Mouse (Mus musculus) forelimb bud, embryonic 11.5 days (tissue): ENCODE results near the gene Kctd20.
A peak's percentile ranks its signal among the peaks of the same experiment; 100 is the strongest.
"Not testable (repeated sequence)": the region's sequence is repeated elsewhere in the genome, so short reads cannot be mapped to it uniquely, and the experiment has no call there.

ENCODE experiments used
- DNase-seq: peaks from one replicate; pipeline ENCODE4 v3.0.0-alpha.2; 2012; ENCODE audit warnings: low read depth, low spot score

Kctd20 gene

DNA sequence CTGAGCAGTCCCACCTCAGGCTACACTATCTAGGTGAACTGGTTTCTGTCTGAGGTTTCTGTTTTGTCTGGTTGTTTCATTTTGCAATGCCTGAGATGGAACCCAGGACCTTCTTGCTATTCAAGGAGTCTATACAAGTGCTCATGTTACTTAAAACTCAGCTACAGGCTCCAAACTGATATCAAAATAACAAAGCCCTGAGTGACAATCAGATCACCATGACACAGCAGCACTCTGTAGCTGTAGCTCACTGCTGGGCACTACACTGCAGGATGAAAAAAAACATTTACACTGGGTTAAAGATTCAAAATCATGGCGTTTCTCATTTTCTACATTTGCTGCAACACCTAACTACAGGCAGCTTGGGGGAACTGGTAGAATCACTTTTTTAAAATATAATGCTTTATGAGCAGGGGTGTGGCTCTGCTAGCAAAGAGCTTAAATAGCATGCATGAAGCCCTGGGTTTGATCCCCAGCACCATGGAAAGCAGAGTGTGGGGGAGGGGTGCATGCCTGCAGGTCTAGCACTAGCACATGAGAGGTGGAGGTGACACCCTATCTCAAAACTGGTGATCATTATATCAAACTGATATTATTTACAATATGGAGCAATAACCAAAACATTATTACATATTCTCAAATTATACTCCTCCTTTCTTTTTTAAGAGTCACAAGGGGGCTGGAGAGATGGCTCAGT lies 33.1 kb downstream of the Kctd20 start:
- DNase-seq: no peak

DNA sequence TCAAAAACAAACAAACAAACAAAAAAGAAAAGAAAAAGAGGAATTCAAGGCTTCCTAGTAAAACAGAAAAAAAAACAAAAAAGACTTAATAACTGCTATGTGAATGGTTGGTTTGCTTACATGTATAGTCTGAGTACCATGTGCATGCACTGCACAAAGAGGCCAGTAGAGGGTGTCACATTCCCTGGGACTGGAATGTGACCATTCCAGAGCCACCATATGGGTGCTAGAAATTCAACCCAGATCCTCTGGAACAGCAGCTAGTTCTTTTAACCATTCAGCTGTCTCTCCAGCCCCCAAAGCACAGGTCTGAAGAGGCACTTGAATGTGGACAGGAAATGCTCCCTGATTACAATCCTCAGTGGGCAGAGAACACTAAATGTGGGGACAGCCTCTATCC lies 35.1 kb downstream of the Kctd20 start:
- DNase-seq: peak; percentile 47

DNA sequence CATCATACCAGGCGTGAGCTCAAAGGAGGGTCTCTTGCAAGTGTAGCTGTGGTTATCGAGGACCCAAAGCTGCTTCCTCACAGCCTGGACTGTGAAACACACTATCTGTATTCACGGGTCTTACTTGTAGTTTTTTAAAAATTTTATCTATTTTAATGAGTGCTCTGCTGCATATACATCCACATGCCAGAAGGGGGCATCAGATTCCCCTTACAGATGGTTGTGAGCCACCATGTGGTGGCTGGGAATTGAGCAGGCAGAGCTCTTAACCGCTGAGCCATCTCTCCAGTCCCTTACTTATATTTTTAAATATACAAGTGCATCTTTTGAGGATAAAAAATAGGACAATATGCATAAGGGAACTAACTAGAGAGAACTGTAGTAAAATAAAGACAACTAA lies 36.0 kb downstream of the Kctd20 start:
- peak; percentile 53 for DNase-seq

DNA sequence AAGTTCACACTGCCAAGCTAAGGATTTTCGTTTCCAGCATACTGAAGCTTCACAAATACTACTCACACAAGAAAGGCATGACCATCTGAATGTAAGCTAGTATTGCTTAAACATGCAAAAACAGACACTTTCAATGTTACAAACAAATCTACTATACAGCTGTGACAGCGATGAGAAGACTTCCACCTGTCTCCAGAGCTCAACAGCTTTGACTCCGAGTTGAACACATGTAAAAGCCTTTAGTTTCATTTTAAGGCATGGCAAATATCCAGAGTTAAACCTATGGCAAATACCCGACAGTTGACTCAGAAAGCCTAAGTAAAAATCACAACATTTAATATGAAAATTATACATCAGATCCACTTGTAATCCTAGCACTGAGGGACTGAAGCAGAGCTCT lies 36.5 kb downstream of the Kctd20 start:
- DNase-seq: no peak

DNA sequence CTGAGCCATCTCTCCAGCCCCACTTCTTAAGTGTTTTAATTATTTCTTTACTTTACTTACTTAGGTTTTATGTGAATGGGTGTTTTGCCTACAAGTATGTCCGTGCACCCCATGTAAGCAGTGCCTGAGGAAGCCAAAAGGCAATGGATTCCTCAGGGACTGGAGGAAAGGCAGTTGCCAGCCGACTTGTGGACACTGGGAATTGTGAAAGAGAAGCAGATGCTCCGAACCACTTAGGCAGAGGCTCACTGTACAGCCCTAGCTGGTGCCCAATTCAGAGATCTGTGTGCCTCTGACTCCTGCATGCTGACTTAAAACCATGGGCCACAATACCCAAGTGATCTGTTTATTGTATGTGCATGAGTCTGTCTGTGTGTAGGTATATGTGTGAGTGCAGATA lies 37.2 kb downstream of the Kctd20 start:
- DNase-seq: no peak

DNA sequence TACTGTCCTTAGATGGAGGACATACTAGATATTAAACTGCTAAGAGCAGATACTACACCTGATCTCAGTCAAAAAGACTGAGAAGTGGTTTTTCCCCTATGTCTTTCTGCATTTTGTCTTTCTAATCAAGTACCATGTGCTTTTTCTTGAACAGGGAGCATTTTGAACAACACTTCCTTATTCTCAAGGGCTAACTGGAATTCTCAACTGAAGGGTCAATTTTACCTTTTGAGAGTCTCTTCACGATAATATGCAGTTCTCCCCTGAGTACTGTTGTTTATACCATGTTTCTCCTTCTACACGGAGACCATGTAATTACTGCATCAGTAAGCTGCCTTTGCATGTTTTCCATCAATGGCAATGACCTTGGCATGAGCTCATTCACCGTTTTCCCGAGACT lies 38.3 kb downstream of the Kctd20 start:
- DNase-seq: no peak

DNA sequence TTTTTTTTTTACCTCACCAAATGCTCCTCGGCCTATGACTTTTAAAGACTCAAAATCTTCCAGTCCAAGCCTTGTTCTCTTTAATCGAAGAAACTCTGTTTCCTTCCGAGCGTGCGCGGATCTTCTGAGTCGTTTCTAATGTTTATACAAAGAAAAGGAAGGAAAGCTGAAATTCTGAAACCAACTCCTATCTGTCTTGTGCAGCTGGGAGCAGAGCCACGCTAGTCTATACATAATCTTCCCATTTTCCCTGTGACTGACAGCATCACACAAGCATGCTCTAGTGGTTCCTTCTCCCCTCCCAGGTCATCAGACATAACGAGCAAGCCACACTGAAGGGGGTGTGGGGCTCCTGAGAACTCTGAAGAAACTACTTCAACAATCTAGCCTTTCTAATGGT lies 39.5 kb downstream of the Kctd20 start:
- DNase-seq: no peak

DNA sequence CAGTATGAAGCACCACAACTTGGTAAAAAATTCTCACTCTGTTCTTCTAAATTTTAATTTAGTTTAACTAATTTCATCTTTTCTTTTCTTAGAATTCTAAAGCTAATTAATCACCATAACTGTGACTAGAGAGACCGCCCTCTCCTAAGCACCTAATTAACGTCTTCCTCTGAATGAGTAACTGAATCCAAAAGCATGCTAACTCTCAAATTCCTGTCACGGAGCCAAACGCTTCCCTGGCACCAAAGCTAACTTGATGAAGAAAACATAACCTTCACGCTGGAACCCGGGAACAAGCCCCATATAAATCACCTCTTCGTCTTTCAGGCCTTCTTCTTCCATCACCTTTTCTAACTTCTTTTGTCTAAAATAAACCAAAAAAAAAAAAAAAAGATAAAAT lies 40.4 kb downstream of the Kctd20 start:
- DNase-seq: no peak

DNA sequence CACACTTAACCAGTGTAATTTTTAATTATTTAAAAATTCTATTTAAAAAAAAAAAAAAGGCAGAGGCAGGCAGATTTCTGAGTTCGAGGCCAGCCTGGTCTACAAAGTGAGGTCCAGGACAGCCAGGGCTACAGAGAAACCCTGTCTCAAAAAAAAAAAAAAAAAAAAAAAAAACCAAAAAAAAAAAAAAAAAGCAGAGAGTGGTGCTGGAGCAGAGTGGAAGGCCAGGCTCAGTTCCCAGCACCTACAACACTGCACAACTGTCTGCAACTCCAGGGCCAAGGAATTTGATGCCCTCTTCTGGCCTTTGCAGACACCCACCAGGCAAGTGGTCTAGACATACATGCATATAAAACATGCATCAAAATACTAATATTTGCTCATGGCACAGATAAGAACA lies 41.3 kb downstream of the Kctd20 start:
- DNase-seq: not testable (repeated sequence)

DNA sequence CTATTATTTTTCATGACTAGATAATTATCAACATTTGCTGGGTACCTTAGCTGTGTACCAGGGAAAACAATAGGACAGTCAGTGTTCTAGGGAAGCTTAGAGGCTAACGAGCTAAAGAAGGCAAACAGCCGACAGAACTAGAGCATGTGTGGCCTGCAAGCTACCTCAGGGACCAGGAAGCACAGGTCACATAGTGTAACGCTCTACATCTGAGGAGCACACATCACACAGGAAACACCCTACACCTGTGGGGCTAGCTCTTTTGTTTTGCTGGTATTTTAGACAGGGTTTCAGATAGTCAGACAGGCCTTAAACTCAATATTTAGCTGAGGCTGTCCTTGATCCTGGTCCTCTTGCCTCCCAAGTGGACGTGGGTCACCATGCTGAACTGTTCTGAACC lies 42.9 kb downstream of the Kctd20 start:
- no peak for DNase-seq

DNA sequence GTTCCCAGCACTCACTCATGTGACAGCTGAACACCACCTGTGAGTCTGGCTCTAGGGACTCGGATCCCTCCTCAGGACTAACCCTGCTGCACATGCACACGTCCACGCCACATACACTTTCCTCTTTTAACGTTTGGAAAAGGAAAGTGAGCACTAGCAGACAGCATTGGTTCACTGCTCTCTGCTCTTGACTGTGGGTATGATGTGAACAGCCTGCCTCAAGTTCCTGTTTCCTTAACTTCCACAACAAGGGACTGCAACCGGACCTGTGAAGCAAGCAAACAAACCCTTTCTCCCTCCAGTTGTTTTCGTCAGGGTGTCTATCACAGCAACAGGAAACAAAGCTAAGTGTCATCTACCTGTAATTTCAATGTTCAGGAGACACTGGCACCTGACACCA lies 48.7 kb downstream of the Kctd20 start:
- DNase-seq: no peak

DNA sequence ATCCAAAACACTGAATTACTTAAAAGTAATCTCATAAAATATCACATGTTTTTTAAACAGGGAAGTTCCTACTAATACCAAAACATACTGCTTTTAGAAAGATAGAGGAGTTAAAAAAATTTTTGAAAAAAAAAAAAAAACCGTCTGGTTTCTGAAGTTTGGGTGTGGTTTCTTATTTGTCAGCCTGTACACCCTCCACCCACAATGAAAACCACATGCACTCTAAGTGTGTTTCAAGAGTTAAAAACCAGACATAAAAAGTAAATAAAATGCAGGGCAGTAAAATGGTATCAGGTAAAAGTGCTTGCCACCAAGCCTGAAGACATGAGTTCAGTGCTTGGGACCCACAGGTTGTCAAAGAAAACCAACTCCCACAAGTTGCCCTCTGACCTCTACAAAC lies 52.0 kb downstream of the Kctd20 start:
- DNase-seq: no peak

DNA sequence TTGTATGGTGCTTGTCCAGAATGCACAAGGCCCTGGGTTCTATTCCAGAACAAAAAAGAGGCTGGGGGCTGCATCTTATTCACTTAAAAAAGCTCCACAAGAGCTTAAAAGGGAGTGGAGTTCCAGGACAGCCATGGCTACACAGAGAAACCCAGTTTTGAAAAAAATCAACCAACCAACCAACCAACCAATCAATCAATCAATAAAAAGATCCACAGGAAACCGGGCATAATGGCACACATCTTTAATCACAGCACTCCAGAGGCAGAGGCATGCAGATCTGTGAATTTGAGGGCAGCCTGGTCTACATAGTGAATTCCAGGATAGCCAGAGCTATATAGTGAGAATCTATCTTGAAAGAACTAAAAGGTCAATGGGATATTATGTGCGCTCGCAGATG lies 53.3 kb downstream of the Kctd20 start:
- DNase-seq: no peak

DNA sequence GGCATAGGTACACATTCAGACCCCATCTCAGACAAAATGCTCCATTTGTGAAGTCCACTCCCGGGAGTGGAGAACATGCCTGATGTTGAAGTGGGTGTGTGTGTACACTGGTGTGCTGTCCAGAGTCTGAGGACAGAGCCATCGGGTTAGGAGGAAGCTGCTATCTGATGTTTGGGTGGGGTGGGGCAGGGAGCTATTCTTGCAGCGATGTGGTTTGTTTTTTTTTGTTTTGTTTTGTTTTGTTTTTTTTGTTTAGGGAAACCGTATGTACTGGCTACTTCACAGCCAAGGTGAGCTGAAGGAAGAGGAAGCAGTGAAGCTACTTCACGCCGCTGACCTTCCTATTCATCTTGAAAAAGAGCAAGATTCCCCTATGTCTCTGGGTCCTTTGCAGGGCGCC lies 55.1 kb downstream of the Kctd20 start:
- no peak for DNase-seq

DNA sequence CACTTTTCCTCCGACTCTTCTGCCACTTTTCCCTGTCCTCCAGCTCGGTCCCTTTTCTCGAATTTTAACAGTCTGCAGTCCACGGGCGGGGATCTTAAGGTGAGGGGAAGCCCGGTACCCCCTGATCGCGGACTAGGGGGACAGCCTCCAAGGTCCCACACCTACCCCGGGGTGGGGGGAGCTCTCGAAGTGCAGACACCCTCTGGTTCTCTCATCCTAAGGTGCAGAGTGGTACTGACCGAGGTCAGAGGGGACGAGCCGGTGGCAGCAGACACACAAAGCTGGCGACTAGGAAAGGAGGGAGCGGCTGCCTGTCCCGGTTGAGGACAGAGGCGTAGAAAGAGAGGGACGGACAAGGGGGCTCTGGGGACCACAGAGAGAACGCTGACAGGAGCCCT lies 55.5 kb downstream of the Kctd20 start:
- no peak for DNase-seq

DNA sequence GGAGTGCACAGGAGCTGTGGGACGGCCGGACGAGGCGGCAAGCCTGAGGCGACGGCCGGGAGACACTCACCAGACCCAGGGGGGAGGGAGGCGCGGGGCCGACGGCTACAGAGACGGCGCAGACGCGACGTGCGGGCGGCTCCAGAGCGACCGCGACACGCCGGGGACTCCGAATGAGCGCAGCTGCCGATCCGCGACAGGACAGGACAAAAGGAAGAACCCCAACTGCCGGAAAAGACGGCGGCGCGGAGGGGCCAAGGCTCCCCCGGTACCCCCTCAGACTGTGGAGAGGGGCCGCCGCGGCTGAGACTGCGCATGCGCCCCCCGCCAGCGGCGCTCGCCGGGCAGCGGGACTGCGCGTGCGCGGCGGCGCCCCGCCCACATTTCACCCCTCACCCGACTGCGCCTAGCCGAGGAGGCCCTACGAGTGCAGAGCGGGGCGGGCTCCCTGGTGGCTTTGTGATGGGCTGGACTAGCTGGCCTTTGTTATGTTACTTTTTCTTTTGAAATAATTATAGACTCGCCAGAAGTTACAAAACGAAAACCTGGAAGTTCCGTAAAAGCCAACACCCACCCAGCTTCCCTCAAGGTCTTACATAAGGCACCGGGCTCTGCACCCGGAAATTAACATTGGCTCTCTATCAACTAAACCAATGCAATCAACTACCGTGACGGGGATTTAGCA lies 56.0 kb downstream of the Kctd20 start, which contains the start of gene Stk38:
Stk38 (minus strand) TSS at position 355 of the 685 bp plus-strand sequence.
- peak; percentile 86 for DNase-seq

DNA sequence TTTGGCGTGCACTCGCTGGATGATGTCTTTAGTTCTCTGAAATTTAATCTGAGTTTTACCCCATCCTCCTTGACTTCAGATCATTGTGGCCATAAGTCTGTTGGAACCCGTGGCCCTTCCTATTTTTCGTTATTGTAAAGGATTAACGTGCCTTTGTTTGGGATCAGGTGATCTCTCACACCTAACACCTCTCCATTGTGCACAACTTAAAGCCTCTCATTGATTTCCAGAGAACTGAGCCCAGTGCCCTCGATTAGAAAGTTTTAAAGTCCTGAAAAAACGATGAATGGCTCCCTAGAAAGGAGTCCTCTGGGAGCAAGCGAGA lies 56.5 kb downstream of the Kctd20 start:
- no peak for DNase-seq

DNA sequence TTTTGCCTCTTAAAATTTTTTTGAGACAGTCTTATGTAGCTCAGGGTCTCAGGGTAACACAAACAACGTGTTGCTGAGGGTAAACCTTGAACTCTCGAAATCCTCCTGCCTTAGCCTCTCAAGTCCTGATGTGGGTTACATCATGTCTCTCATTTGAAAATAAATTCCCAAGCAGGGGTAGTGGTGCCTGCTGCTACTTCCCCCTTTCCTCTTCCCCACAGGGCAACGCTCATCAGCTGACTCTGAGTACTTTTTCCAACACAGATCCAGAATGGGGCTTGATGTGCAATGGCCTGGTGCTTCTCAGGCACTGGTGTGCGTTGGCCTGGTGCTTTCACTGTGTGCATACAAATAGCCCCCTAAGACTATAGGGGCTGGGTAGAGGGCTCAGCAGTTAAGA lies 57.4 kb downstream of the Kctd20 start:
- DNase-seq: no peak

DNA sequence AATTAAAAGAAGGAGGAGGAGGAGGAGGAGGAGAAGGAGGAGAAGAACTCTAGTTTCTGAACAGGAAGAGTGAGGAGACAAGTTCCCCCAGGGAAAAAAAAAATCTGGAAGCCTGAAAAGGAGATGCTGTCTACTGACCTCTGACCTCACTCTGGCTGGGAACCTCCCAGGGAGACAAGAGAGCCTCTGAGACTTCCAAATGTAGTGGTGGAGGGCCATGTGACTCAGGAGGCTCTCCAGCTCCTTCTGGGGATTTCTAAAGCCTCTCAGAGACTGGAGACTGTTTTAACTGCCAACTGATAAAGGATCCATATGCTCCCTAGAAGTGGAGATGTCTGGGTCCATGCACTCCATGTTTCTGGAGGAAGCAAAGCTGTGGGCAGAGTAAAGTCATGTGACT lies 62.5 kb downstream of the Kctd20 start:
- DNase-seq: no peak

DNA sequence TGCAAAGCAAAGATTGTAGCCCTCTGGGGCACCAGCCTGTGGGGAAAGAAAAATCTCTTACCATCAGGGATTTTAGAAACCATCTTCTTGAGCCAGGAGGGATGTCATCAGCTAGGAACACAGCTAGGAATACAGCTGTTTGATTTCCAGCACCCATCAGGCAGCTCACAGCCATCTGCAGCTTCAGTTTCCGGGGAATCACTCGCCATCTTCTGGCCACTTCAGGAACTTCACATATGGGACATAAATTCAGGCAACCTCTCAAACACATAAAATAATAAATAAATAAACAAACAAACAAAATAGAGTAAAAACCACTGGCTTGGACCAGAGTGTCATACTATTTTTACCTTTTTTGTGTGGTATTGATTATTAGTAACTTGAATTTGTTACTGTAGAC lies 63.9 kb downstream of the Kctd20 start:
- no peak for DNase-seq

DNA sequence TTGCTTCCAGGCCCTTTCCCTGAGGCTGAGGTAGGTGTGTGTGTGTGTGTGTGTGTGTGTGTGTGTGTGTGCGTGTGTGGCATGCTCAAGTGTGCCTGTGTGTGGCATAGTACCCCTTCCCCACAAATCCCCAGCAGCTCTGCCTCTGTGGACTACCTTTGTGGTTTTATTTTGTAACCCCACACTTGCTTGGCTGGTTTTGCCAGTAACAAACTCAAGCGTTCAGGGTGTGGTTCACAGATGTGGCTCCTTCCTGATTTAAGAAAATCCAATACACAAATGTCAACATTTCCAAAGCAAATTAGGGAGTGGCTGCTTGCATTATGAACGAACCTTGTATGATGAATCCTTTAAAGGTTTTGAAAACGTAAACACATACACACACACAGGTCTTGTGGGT lies 65.0 kb downstream of the Kctd20 start:
- no peak for DNase-seq

DNA sequence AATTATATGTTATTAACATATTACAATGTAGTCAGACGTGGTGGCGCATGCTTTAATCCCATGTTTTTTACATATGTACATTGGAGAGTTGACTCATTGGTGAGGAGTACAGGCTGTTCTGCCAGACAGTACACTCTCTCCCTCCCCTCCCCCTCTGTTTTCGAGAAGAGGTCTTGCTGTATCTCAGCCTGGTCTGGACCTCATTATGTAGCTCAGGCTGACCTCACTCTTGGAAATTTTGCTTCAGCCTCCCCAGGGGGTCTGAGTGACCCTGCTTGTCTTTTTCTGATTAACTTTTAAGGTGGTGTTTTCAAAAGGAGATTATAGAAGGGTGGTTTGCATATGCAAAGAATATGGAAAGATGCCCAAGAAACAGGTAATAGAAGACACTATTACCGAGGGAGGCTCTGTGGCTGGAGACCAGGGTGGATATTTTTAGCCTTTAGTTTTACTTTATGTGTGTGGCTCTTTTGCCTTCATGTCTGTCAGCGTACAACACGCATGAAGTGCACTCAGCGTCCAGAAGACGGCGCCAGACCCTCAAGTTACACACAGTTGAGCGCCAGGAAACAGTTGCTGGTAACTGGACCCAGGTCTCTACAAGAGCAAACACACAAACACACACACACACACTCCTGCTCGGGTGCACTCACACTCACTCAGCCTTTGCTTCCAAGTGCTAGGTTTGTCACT lies 66.7 kb downstream of the Kctd20 start:
- no peak for DNase-seq
